Mouse (Mus musculus): ENCODE results near the gene Pip5k1a.
A peak's percentile ranks its signal among the peaks of the same experiment; 100 is the strongest.
"Not testable (repeated sequence)": the region's sequence is repeated elsewhere in the genome, so short reads cannot be mapped to it uniquely, and the experiment has no call there.

Pip5k1a gene

GRCm38 (mm10) chr3:95042166-95042837 lies 64.4 kb downstream of the Pip5k1a start, which contains the start of gene Psmd4:
Psmd4 (minus strand) TSS chr3:95042614.
- DNase-seq (ENCODE audit: low spot score in 2 of 2): peak; percentile 99

- DNase-seq (ENCODE audit: low spot score in 2 of 2): no peak
Measured at GRCm38 (mm10) chr3:95041625-95042024, 65.1 kb downstream of the Pip5k1a start.

GRCm38 (mm10) chr3:95029953-95030352 lies 76.8 kb downstream of the Pip5k1a start:
- no peak for DNase-seq (ENCODE audit: low spot score in 2 of 2)

GRCm38 (mm10) chr3:95029291-95029827 lies 77.4 kb downstream of the Pip5k1a start:
- DNase-seq (ENCODE audit: low spot score in 2 of 2): not testable (repeated sequence)

- DNase-seq (ENCODE audit: low spot score in 2 of 2): no peak
Measured at GRCm38 (mm10) chr3:95028603-95029002, 78.1 kb downstream of the Pip5k1a start.

- DNase-seq (ENCODE audit: low spot score in 2 of 2): peak; percentile 62 to 82
Measured at GRCm38 (mm10) chr3:95027701-95028100, 79.0 kb downstream of the Pip5k1a start.

GRCm38 (mm10) chr3:95027057-95027645 lies 79.6 kb downstream of the Pip5k1a start:
- no peak for DNase-seq (ENCODE audit: low spot score in 2 of 2)

- no peak for DNase-seq (ENCODE audit: low spot score in 2 of 2)
Measured at GRCm38 (mm10) chr3:95025202-95025601, 81.5 kb downstream of the Pip5k1a start.

- DNase-seq (ENCODE audit: low spot score in 2 of 2): peak in 1 of 2 experiments; percentile 78
Measured at GRCm38 (mm10) chr3:95024551-95024950, 82.2 kb downstream of the Pip5k1a start.

GRCm38 (mm10) chr3:95020956-95021355 lies 85.8 kb downstream of the Pip5k1a start:
- not testable (repeated sequence) for DNase-seq (ENCODE audit: low spot score in 2 of 2)

GRCm38 (mm10) chr3:95018741-95019140 lies 88.0 kb downstream of the Pip5k1a start:
- DNase-seq (ENCODE audit: low spot score in 2 of 2): no peak

- DNase-seq (ENCODE audit: low spot score in 2 of 2): no peak
Measured at GRCm38 (mm10) chr3:95016532-95017056, 90.1 kb downstream of the Pip5k1a start.

GRCm38 (mm10) chr3:95015891-95016531 lies 90.7 kb downstream of the Pip5k1a start:
- peak; percentile 96 for DNase-seq (ENCODE audit: low spot score in 2 of 2)

- DNase-seq (ENCODE audit: low spot score in 2 of 2): peak; percentile 100
Measured at GRCm38 (mm10) chr3:95015337-95015872, 91.3 kb downstream of the Pip5k1a start, which contains the start of gene Zfp687. Zfp687 (minus strand) TSS chr3:95015448.

- DNase-seq (ENCODE audit: low spot score in 2 of 2): peak in 1 of 2 experiments; percentile 70
Measured at GRCm38 (mm10) chr3:95014428-95015151, 92.1 kb downstream of the Pip5k1a start.

GRCm38 (mm10) chr3:95013699-95014427 lies 92.9 kb downstream of the Pip5k1a start:
- peak in 1 of 2 experiments; percentile 37 for DNase-seq (ENCODE audit: low spot score in 2 of 2)

- peak in 1 of 2 experiments; percentile 38 for DNase-seq (ENCODE audit: low spot score in 2 of 2)
Measured at GRCm38 (mm10) chr3:95012982-95013381, 93.7 kb downstream of the Pip5k1a start.

- DNase-seq (ENCODE audit: low spot score in 2 of 2): no peak
Measured at GRCm38 (mm10) chr3:95010396-95010795, 96.3 kb downstream of the Pip5k1a start.

Measured in right cerebral cortex, postnatal 10 days (tissue).